Mouse (Mus musculus) MEL (cell line): Measurements from ENCODE around the gene Sub1.

Experiments
- HCFC1 ChIP-seq: IDR thresholded peaks from 2 replicates; pipeline ENCODE4 v1.6.1; 2012; ENCODE audit warnings: low read depth, mild to moderate bottlenecking, inconsistent platforms, low read length, improper control_type of control experiment, moderate library complexity
- MAFK ChIP-seq: IDR thresholded peaks from 2 replicates; pipeline ENCODE4 v1.6.1; 2011; ENCODE audit warnings: low read depth, mild to moderate bottlenecking, low read length, improper control_type of control experiment, borderline replicate concordance
- MAZ ChIP-seq: IDR thresholded peaks from 2 replicates; pipeline ENCODE4 v1.6.1; 2012; ENCODE audit warnings: low read depth, mild to moderate bottlenecking, inconsistent platforms, low read length, improper control_type of control experiment
- NELFE ChIP-seq: IDR thresholded peaks from 2 replicates; pipeline ENCODE4 v1.6.1; 2011; ENCODE audit warnings: low read depth, low read length, improper control_type of control experiment
- POLR2A ChIP-seq, 2 experiments: IDR thresholded peaks; 2 replicates each; pipeline ENCODE4 v1.6.1; 2011 to 2012; ENCODE audit warnings: low read length in 2 of 2, mild to moderate bottlenecking in 2 of 2, control low read depth in 1 of 2, improper control_type of control experiment in 1 of 2, low read depth in 1 of 2, moderate library complexity in 1 of 2; ENCODE audit not compliant: control insufficient read depth in 1 of 2, insufficient read depth in 1 of 2, poor library complexity in 1 of 2
- POLR2AphosphoS2 ChIP-seq: IDR thresholded peaks from 2 replicates; pipeline ENCODE4 v1.6.1; 2011; ENCODE audit warnings: low read length, improper control_type of control experiment
- TAL1 ChIP-seq: IDR thresholded peaks from 2 replicates; pipeline ENCODE4 v1.6.1; 2012; ENCODE audit warnings: mild to moderate bottlenecking, inconsistent platforms, low read length, moderate library complexity, mixed read lengths
- UBTF ChIP-seq: IDR thresholded peaks from 2 replicates; pipeline ENCODE4 v1.6.1; 2012; ENCODE audit warnings: low read depth, mild to moderate bottlenecking, inconsistent platforms, low read length, improper control_type of control experiment, moderate library complexity, borderline replicate concordance; ENCODE audit not compliant: insufficient read depth

GRCm38 (mm10) chr15:11954190-11954589, 42.6 kb downstream of the Sub1 start:
- TF ChIP-seq NELFE: no peak
- TF ChIP-seq POLR2A (IDR thresholded peaks at IDR 0.05; ENCODE audit: control insufficient read depth in 1 of 2, insufficient read depth in 1 of 2, low read depth in 1 of 2, low read length in 2 of 2, poor library complexity in 1 of 2): no peak
- no peak for TF ChIP-seq HCFC1
- no peak for TF ChIP-seq MAFK
- TF ChIP-seq TAL1: no peak
- no peak for TF ChIP-seq POLR2AphosphoS2
- TF ChIP-seq MAZ: no peak
- TF ChIP-seq UBTF: no peak
